Mouse (Mus musculus) left cerebral cortex, adult 2 months (tissue): ENCODE results near the gene Tmem37. TPM values are rescaled to one million over a fixed set of nuclear protein-coding genes. Genes with fewer than 3 reads are reported as not detected.
A peak's percentile ranks its signal among the peaks of the same experiment; 100 is the strongest.

Source experiments
- DNase-seq, 2 experiments: peaks; one replicate each; pipeline ENCODE4 v3.0.0; 2021 to 2022; ENCODE audit warnings: low spot score in 2 of 2, mixed read lengths in 1 of 2; ENCODE audit errors: extremely low spot score in 1 of 2
- H3K27ac ChIP-seq: fragments of 200-600 bp; 2 replicates; pipeline ENCODE4 v1.8.1; 2022
- H3K4me3 ChIP-seq: fragments of 200-600 bp; 2 replicates; pipeline ENCODE4 v1.8.1; 2022
- CTCF ChIP-seq: fragments of 200-600 bp; IDR thresholded peaks from 2 replicates; pipeline ENCODE4 v1.8.1; 2022; ENCODE audit warnings: antibody characterized with exemption, mild to moderate bottlenecking, moderate library complexity
- intact Hi-C: fragments of 180-260 bp; cut with DNase I; formaldehyde crosslinking; loops from one replicate; pipeline ENCODE4 v1.15.1; 2025
- long read RNA-seq, 2 experiments: library from polyadenylated mRNA; stranded (forward); transcript quantifications; one replicate each; pipeline ENCODE4 v2.0.0; 2021; ENCODE audit warnings: borderline mapping rate in 2 of 2
- total RNA-seq, 2 experiments: library from RNA; stranded (reverse); gene quantifications; 2 replicates each; pipeline ENCODE4 v1.2.3; 2021

Gene Tmem37
- 1 to 10 TPM; 1.6 to 2.5 TPM for total RNA-seq
- long read RNA-seq, experiment 1: 0 reads
- long read RNA-seq, experiment 2, partial matches to known transcripts: 0 of 2 reads
- long read RNA-seq, experiment 2, other reads (novel, unspliced or antisense): 0 of 2 reads

DNA sequence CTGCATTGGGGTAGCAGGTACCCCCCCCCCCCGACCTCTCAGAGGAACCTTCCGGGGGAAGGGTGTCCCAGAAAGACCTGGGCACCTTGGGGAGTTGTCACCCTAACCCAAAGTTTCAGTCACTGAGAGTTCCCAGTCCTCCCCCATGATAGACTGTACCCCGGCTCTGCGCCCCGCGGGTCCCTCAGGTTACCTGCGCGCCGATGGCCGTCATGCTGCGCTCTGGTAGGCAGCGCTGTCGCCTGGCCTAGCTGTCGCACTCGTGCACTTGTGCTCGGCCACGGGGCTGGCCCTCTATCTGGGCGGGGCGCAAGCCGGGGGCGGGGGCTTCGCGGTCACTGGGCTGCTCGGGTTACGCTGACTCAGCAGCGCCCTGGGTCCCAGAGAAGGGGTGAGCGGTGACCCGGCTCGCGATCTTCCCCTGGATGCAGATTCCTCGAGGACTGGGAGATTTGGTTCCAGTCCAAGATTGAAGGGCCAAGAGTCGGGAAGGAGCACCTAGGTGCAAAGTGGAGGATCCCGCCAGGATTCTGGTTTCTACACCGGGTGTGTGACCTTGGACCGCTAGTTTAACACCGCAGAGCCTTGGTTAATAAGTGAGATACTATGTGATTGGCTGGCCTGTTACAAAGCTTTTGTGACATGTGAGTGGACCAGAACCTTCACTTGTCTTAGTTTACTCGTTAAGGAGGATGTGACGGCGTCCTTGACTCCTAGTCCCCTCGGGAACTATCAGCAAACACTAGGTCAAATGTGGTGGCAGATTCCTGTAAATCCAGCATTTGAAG lies at the start of gene Tmem37:
Gene Tmem37, minus strand, starts transcription at position 556 of the 788 bp plus-strand sequence.
- peak within 1 kb of the TSS; percentile 44 for H3K4me3 ChIP-seq
- no peak for TF ChIP-seq CTCF
- intact Hi-C loops: no loop called here
- peak; percentile 31 to 43 for DNase-seq
- H3K27ac ChIP-seq: peak within 1 kb of the TSS; percentile 42

DNA sequence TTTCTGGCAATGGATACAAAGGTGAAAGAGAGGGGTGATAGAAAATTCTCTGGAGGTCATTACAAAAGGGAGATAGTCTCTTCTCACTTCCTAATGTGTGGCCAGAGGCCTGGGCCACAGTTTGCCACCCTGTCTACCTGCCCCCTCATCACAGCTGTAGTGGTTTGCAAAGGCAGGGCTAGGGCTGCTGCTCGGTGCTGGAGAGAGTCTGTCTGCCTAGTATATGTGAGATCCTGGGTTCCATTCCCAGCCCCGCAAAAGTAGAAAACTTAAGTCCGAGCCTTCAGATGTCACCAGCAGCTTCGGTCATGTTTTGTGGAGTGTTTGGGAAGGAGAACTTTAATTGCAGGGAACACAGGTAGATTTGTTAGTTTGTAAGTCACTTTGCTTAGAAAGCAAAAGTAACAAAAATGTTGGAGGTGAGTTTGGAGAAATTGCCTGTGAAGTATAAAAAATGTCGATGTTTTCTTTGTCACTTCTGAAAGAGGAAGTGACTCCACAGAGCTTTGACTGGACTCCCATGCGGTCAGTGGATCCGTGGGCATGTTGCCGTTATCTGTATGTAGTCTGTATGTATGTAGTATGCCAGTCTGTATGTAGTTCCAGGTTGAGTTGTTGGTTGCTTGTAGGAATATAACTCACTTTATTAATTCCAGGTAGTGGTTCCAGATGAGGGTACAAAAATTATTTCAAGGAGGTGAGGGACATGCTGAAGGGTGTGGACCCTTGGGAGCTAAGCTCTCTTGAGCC lies 48.9 kb upstream of the Tmem37 start:
- intact Hi-C loops: no loop called here
- DNase-seq: no peak
- TF ChIP-seq CTCF: no peak
- no peak overlapping the region for H3K27ac ChIP-seq
- no peak overlapping the region for H3K4me3 ChIP-seq

DNA sequence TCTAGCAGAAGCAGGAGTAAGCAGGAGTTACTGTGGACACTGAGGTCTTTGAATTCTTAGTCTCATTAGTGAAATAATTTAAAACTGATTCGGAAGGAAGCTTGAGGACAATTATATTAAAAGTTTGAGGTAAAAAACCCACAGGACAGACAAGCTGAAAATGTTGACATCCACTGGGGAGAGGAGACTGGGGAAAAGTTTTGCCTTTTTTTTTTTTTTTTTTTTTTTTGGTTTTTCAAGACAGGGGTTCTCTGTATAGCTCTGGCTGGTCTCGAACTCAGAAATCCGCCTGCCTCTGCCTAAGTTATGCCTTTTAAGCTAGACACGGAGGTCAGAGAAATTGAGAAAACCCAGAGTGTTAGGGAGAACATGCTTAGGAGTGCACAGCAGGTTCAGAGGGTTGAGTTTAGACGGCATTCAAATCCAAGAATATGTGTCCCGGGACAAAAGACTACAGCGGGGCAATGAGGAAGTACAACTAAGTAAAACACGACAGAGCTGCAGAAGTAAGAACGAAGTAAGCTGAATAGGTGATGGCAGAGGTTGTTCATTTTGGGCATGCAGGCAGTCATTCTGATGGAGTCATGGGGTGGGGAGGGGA lies 48.2 kb upstream of the Tmem37 start:
- Histone ChIP-seq H3K4me3 (peak overlapping the region; percentile 88), H3K27ac (peak overlapping the region; percentile 93)
- TF ChIP-seq CTCF: no peak
- no peak for DNase-seq
- intact Hi-C loops: loop anchor here (2.0 kb wide), 1 partner anchor 15 kb away; no protein-coding TSS in a partner anchor

DNA sequence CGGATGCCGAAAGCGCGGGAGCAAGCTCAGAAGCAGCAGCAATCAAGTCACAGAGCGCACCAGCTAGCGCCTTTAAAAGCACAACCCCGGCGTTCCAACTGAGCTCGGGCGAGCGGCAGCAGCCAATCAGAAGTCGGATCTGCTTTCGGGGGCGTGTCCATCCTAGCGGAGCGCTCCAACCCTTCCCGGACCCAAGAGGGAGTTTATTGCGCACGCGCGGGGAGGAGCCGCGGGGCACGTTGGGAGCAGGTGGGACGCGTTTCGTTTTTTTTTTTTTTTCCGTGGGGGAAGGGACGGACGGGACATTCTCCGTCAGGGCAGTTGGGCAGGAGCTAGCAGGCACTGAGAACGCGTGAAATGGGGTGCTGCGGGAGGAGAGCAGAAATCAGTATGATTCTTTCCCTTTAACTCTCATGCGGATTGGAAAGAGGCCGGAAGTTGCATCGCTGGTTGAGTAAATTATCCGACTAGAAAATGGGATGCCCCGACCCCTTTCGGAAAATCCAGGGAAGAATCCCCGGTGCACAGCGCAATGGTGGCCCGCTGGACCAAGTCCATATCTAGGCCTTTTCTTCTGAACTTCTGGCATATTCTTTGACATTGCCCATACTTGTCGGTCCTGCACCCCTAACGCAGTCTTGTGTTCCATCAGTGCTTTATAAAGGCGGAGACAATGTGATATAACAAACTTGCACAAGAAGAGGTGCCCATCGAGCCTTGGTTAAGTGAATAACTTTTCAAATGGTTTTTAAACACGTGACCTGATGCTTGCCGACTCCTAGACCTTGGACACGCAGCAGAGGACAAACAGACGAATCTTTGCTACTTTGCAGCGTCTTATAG lies 47.3 kb upstream of the Tmem37 start, which contains the start of the genes Dbi and 3110009E18Rik:
Gene Dbi, minus strand, starts transcription at position 110 of the 843 bp plus-strand sequence.
Gene 3110009E18Rik, plus strand, starts transcription at position 219 of the 843 bp plus-strand sequence.
- peak; percentile 97 to 98 for DNase-seq
- intact Hi-C loops: loop anchor here (2.0 kb wide), 1 partner anchor 16 kb away; no protein-coding TSS in a partner anchor
- Histone ChIP-seq H3K27ac (peak within 1 kb of the TSS; percentile 93), H3K4me3 (peak within 1 kb of the TSS; percentile 88)
- no peak; the same call in 1 of the 2 replicates for TF ChIP-seq CTCF

DNA sequence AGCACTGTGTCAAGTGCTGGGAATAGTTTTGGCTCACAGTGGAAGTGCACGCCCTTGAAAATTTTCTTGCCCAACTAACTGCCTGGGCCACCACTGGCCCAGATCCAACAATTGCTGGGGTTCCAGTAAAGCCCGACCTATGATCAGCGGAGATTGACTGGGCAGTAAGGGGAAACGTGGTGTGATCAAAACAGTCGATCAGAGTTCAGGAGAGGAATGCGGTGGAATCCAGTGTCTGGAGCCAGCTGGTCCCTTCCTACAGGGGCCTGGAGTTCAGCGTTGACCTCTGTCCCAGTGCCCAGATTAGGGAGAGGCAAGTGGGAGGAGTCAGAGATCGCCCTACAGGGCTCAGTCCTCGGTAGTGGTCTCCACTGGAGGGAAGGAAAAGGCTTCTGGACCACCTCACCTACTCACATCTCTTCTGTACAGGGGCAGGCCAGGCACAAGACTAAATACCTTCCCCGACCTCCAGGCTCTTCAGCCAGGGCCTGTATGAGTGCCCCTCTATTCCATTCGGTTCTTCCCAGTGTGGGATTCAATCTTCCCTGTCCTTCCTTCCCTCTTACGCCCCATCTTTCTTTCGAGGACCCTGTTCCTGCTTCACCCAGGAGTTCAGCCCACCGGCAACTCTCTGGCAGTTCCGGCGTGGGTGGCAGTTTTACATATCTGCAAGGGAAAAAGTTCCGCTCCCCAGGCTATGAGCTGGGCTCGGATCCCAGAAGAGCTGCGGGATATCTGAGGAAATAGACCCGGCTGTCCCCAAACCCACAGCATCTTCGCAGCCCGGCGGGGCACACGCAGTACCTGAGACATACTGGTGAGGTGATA lies 46.5 kb upstream of the Tmem37 start:
- no peak for TF ChIP-seq CTCF
- Histone ChIP-seq H3K27ac (peak overlapping the region; percentile 93), H3K4me3 (peak overlapping the region; percentile 88)
- intact Hi-C loops: loop anchor here (2.0 kb wide), 1 partner anchor 16 kb away; no protein-coding TSS in a partner anchor
- peak in 1 of 2 experiments; percentile 39 for DNase-seq

DNA sequence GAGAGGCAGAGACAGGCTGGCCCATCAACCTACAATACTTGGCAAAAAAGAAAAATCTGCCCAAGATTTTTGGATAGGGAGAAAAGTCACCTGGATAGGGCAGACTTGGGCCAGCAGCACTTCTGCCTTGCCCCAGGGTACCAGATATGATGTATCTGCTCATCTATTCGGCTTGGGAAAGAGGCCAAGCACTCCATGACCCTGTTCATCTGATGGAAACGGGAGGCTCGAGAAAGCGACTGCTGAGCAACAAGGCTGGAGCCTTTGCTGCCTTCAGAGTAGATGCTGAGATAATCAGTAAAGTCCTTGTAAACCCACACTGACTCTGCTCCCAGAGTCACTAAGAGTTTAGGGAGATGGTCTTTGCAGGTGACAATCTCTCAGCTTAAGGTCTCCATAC lies 45.5 kb upstream of the Tmem37 start:
- Histone ChIP-seq H3K27ac (peak overlapping the region; percentile 93), H3K4me3 (peak overlapping the region; percentile 88)
- TF ChIP-seq CTCF: no peak
- intact Hi-C loops: no loop called here
- no peak for DNase-seq

DNA sequence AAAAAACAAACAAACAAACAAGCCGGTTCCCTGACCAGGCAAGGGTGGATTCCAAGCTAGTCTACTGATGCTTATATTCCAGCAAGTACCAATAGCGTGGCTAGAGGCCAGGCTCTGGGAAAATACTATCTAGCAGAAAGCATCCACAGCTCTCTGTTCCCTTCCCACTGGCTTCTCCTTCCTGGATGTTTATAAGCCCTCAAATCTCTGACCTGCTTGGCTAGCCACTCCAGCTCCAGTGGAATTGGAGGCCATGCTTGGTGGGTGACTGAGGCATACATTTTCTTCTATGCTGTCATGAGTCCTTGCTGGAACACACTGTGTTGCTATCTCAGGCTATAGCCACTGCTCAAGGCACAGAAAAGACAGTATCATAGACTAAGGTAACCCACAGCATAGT lies 45.0 kb upstream of the Tmem37 start:
- no peak for TF ChIP-seq CTCF
- no peak for DNase-seq
- intact Hi-C loops: no loop called here
- Histone ChIP-seq H3K27ac (peak overlapping the region; percentile 93), H3K4me3 (peak overlapping the region; percentile 88)

DNA sequence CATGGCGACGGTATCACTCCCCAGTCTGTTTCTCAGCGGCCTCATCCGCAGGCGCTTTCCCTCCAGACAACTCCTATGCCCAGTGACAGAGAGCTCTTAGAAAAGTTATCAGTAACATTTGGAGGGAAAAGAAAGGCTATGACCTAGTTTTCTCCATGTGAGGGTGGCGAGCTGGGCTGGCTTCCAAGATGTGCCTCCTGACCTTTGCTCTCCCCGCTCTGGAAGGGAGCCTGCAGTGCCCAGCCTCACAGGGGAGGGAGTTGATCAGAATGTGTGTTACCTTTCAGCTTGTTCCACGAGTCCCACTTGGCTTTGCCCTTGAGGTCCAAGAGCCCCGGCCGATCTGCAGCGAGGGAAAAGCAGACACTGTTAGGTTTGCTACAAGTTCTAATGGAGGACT lies 42.2 kb upstream of the Tmem37 start:
- DNase-seq: no peak
- Histone ChIP-seq H3K27ac (peak overlapping the region; percentile 70), H3K4me3 (no peak overlapping the region)
- no peak for TF ChIP-seq CTCF
- intact Hi-C loops: no loop called here

DNA sequence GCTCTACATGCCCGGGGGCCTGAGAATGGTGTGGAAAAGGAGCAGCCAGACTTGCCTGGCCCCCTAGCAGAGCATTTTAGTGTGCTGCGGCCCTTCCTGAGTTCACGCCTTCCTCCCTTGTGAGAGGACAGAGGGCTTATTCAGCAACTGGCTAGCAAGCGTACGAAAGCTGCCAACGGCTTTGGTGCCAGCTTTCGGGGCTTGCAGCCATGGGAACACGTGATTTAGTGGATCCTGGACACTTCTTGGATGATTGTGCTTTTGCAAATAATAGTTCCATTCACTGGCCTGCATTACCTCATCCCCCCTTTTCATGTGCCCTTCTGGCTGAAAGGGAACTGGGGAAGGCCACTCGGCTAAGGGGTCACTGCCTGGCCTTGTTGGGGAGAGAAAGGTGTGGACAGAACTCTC lies 41.8 kb upstream of the Tmem37 start:
- peak; percentile 55 to 74 for DNase-seq
- Histone ChIP-seq H3K4me3 (no peak overlapping the region), H3K27ac (peak overlapping the region; percentile 73)
- no peak for TF ChIP-seq CTCF
- intact Hi-C loops: no loop called here
